Mouse (Mus musculus): ENCODE data around the gene P4htm.
"Not testable (repeated sequence)": the region's sequence is repeated elsewhere in the genome, so short reads cannot be mapped to it uniquely, and the experiment has no call there.

The P4htm gene

GRCm38 (mm10) chr9:108596998-108597764, at the start of gene P4htm:
Gene P4htm (minus strand): TSS chr9:108597667.
- no peak for DNase-seq

GRCm38 (mm10) chr9:108639825-108640224, 42.4 kb upstream of the P4htm start:
- no peak for DNase-seq

- no peak for DNase-seq
Measured at GRCm38 (mm10) chr9:108635415-108635814, 37.9 kb upstream of the P4htm start.

- DNase-seq: no peak
Measured at GRCm38 (mm10) chr9:108633846-108634245, 36.4 kb upstream of the P4htm start.

- DNase-seq: no peak
Measured at GRCm38 (mm10) chr9:108632375-108632774, 34.9 kb upstream of the P4htm start.

- no peak for DNase-seq
Measured at GRCm38 (mm10) chr9:108631631-108632256, 34.3 kb upstream of the P4htm start.

GRCm38 (mm10) chr9:108630683-108631082, 33.2 kb upstream of the P4htm start:
- DNase-seq: no peak

- DNase-seq: no peak
Measured at GRCm38 (mm10) chr9:108628141-108628540, 30.7 kb upstream of the P4htm start.

- peak; percentile 46 for DNase-seq
Measured at GRCm38 (mm10) chr9:108626498-108626897, 29.0 kb upstream of the P4htm start.

GRCm38 (mm10) chr9:108617301-108617700, 19.8 kb upstream of the P4htm start:
- DNase-seq: no peak

- no peak for DNase-seq
Measured at GRCm38 (mm10) chr9:108611488-108611887, 14.0 kb upstream of the P4htm start.

- DNase-seq: no peak
Measured at GRCm38 (mm10) chr9:108608889-108609288, 11.4 kb upstream of the P4htm start.

GRCm38 (mm10) chr9:108607929-108608328, 10.5 kb upstream of the P4htm start:
- not testable (repeated sequence) for DNase-seq

- no peak for DNase-seq
Measured at GRCm38 (mm10) chr9:108601986-108602385, 4.5 kb upstream of the P4htm start.

GRCm38 (mm10) chr9:108600011-108600410, 2.5 kb upstream of the P4htm start:
- no peak for DNase-seq

GRCm38 (mm10) chr9:108599021-108599566, 1.6 kb upstream of the P4htm start:
- no peak for DNase-seq

- DNase-seq: no peak
Measured at GRCm38 (mm10) chr9:108594354-108594753, 3.1 kb downstream of the P4htm start.

- no peak for DNase-seq
Measured at GRCm38 (mm10) chr9:108591462-108591861, 6.0 kb downstream of the P4htm start.

- DNase-seq: no peak
Measured at GRCm38 (mm10) chr9:108589229-108589628, 8.2 kb downstream of the P4htm start.

GRCm38 (mm10) chr9:108587571-108588180, 9.8 kb downstream of the P4htm start:
- DNase-seq: no peak

- DNase-seq: no peak
Measured at GRCm38 (mm10) chr9:108579344-108579690, 18.1 kb downstream of the P4htm start.

- peak; percentile 96 for DNase-seq
Measured at GRCm38 (mm10) chr9:108578545-108579343, 18.7 kb downstream of the P4htm start, which contains the start of gene Wdr6. Gene Wdr6 (minus strand): TSS chr9:108578739.
